Mouse (Mus musculus) right cerebral cortex, postnatal 14 days (tissue): ENCODE results near the gene Fam78a.

Source experiments
- DNase-seq: peaks from one replicate; pipeline ENCODE4 v3.0.0; 2022

The Fam78a gene

GRCm38 (mm10) chr2:32037279-32037858 is 47.3 kb downstream of the Fam78a start:
- no peak for DNase-seq

DNA sequence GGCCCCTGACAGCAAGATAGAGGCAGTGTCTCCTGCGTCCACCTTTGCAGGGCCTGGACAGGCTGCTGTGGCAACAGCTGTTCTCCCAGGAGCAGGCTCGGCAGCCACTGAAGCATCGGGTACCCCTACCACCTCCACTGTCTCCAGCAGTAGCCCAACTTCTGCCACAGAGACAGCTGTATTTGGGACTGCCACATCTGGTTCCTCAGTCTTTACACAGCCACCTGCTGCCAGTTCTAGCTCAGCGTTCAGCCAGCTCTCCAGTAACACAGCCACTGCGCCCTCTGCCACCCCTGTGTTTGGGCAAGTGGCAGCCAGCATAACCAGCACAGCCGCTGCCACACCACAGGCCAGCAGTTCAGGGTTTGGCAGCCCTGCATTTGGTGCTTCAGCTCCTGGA is 50.5 kb downstream of the Fam78a start:
- no peak for DNase-seq

DNA sequence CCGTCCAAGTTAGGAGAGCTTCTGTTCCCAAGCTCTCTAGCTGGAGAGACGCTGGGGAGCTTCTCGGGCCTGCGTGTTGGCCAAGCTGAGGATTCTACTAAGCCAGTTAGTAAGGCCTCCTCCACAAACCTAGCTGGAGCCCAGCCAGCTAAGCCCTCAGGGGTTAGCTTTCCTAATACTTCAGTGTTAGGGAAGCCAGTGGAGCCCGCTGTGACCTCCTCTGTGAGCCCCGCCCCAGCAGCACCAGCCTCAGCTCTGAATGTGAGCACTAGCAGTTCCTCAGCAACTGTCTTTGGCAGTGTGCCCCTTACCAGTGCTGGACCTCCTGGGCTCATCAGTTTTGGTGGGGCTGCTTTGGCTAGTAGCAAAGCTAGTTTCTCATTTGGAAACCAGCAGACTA is 51.2 kb downstream of the Fam78a start:
- DNase-seq, result peak; percentile 23

- DNase-seq, result no peak
These were observed 55.0 kb downstream of the Fam78a start for GRCm38 (mm10) chr2:32029636-32030035.

- no peak for DNase-seq
These were observed 60.3 kb downstream of the Fam78a start for GRCm38 (mm10) chr2:32024372-32024771.

DNA sequence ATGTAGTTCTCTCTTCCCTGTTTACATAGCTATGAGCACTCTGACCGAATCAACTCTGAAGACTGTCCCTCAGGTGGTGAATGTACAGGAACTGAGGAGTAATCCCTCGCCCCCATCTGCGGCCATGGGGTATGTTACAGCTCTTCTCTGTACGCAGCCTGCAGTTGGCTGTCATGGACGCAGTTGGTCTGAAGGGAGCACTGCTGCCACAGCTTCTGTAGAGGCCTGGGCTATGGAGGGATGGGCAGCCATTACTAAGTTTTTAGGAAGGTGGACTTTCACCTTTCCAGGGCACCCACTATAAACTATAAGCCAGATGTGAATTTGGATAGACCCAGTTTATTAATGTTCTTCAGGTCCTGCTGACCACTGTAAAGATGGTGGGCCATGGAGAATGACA is 64.4 kb downstream of the Fam78a start:
- no peak for DNase-seq

GRCm38 (mm10) chr2:32019704-32020103 is 65.0 kb downstream of the Fam78a start:
- no peak for DNase-seq

GRCm38 (mm10) chr2:32008716-32009115 is 75.9 kb downstream of the Fam78a start:
- no peak for DNase-seq

DNA sequence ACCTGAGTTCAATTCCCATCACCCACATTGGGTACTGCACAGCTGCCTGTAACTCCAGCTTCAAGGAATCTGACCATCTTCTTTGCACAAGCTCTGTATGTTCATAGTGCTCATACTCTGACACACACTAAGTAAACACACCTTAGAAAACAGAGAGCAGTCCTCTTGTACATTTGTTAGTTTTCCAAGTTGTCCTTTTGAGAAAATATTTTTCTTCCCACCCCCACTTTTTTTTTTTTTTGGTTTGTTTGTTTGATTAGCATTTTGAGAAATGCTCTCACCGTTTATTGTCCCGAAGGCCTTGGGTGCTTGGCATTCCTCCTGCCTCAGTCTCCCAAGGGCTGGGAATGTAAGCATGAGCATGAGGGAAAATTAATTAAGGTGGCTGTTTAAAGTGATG is 76.3 kb downstream of the Fam78a start:
- no peak for DNase-seq
